In genomic region chr5:92248614-92249013, GRCm38 (mm10) we compare ENCODE assay signal across 23 mouse cellular contexts. TPM values are rescaled to one million over a fixed set of nuclear protein-coding genes. Genes with fewer than 3 reads are reported as not detected.
"Had no signal": no experiment of that assay in that cellular context is flagged by ENCODE, and none has a peak within 500 bp of the region (broad histone marks: within the 10 kb centered on the region; RNA-seq: fewer than 3 reads in every experiment).

No protein-coding gene starts in this region.

- H3K27ac ChIP-seq: liver, embryonic 14.5 days; midbrain, embryonic 10.5 days; midbrain, embryonic 12.5 days; neural tube, embryonic 13.5 days had no signal

- H3K4me1 ChIP-seq: midbrain, embryonic 12.5 days had no signal

- H3K36me3 ChIP-seq: midbrain, embryonic 10.5 days; midbrain, embryonic 12.5 days; neural tube, embryonic 13.5 days had no signal

- DNase-seq: lung, adult 18-20 months; lung, embryonic 14.5 days; lung, postnatal 10 days; lung, postnatal 4 days; midbrain, embryonic 14.5 days; right cerebral cortex, postnatal 14 days; spleen, adult 18-20 months; thymus, adult 18-20 months; thymus, postnatal 14 days; thymus, postnatal 36 days had no signal

- H3K4me2 ChIP-seq: lung, embryonic 14.5 days; midbrain, embryonic 12.5 days; neural tube, embryonic 13.5 days had no signal

- ATAC-seq: midbrain, embryonic 16.5 days had no signal

- H3K27me3 ChIP-seq: midbrain, embryonic 12.5 days; neural tube, embryonic 13.5 days had no signal

- H3K9ac ChIP-seq: liver, embryonic 14.5 days; lung, embryonic 14.5 days; midbrain, embryonic 12.5 days; neural tube, embryonic 13.5 days had no signal

- H3K9me3 ChIP-seq: midbrain, embryonic 10.5 days; midbrain, embryonic 12.5 days; neural tube, embryonic 13.5 days had no signal

- H3K4me3 ChIP-seq: midbrain, embryonic 10.5 days; midbrain, embryonic 12.5 days; myocyte; neural tube, embryonic 13.5 days had no signal

RNA-seq across cellular contexts. Expression of gene Ppef2, which starts 7.5 kb away (rescaled TPM):
- total RNA-seq: megakaryocyte-erythroid progenitor cell, adult 5-6 weeks had no signal
- polyA plus RNA-seq: liver, embryonic 16.5 days; neural tube, embryonic 11.5 days had no signal

RNA-seq across cellular contexts. Expression of gene U90926, which starts 33.4 kb away (rescaled TPM):
- total RNA-seq: megakaryocyte-erythroid progenitor cell, adult 5-6 weeks; neutrophil, adult 5-6 weeks had no signal
- polyA plus RNA-seq: liver, embryonic 14.5 days; liver, embryonic 16.5 days; lung, embryonic 14.5 days; lung, embryonic 16.5 days; midbrain, embryonic 10.5 days; midbrain, embryonic 12.5 days; midbrain, embryonic 14.5 days; midbrain, embryonic 16.5 days; myocyte; neural tube, embryonic 11.5 days; neural tube, embryonic 13.5 days; stomach, embryonic 14.5 days; stomach, embryonic 16.5 days had no signal
